Mouse (Mus musculus) C2C12 (cell line): ENCODE measurements around the gene Ajap1. TPM values are rescaled to one million over a fixed set of nuclear protein-coding genes. Genes with fewer than 3 reads are reported as not detected.

ENCODE experiments used
- H3K27me3 ChIP-seq: one replicate; pipeline ENCODE4 v1.6.1; 2011; ENCODE audit not compliant: control insufficient read depth, insufficient read depth, insufficient read length
- H3K36me3 ChIP-seq: one replicate; pipeline ENCODE4 v1.6.1; 2011; ENCODE audit not compliant: control insufficient read depth, insufficient read depth
- H3K4me3 ChIP-seq: one replicate; pipeline ENCODE4 v1.5.1; 2011; ENCODE audit warnings: mild to moderate bottlenecking, control low read depth; ENCODE audit not compliant: poor library complexity, insufficient read depth, severe bottlenecking
- H3K79me2 ChIP-seq: one replicate; pipeline ENCODE4 v1.6.1; 2011; ENCODE audit not compliant: control insufficient read depth, insufficient read depth
- H3K79me3 ChIP-seq: one replicate; pipeline ENCODE4 v1.6.1; 2011; ENCODE audit warnings: low read depth, control low read depth
- H3ac ChIP-seq: one replicate; pipeline ENCODE3; 2011; ENCODE audit warnings: low read depth; ENCODE audit not compliant: control insufficient read depth, insufficient read length
- CEBPB ChIP-seq: IDR thresholded peaks from one replicate; pipeline ENCODE4 v1.6.1; 2011; ENCODE audit warnings: low read depth, mild to moderate bottlenecking, control low read depth, moderate library complexity
- CTCF ChIP-seq: IDR thresholded peaks from one replicate; pipeline ENCODE4 v1.5.1; 2011; ENCODE audit not compliant: control insufficient read depth, insufficient read depth, insufficient read length
- FOSL1 ChIP-seq: IDR thresholded peaks from one replicate; pipeline ENCODE4 v1.8.0; 2011; ENCODE audit warnings: mild to moderate bottlenecking, low read length; ENCODE audit not compliant: poor library complexity, insufficient read depth, severe bottlenecking
- MAX ChIP-seq: IDR thresholded peaks from one replicate; pipeline ENCODE4 v1.6.1; 2011; ENCODE audit warnings: mild to moderate bottlenecking, control low read depth
- MYOD1 ChIP-seq: IDR thresholded peaks from one replicate; pipeline ENCODE4 v1.6.1; 2011; ENCODE audit warnings: low read depth; ENCODE audit not compliant: control insufficient read depth, insufficient read length
- MYOG ChIP-seq: IDR thresholded peaks from one replicate; pipeline ENCODE4 v1.6.1; 2011; ENCODE audit not compliant: control insufficient read depth, insufficient read length; ENCODE audit errors: extremely low read depth
- USF1 ChIP-seq: IDR thresholded peaks from one replicate; pipeline ENCODE4 v1.6.1; 2011; ENCODE audit warnings: low read depth, mild to moderate bottlenecking, control low read depth, moderate library complexity
- polyA plus RNA-seq: library from polyadenylated mRNA; unstranded; fragments of >200 nt; fragmentation: generic; extraction: Trizol; gene quantifications from one replicate; pipeline ENCODE4 v1.2.1, GENCODE M21; 2012; ENCODE audit warnings: missing spikeins

Gene Ajap1
- polyA plus RNA-seq, 1 experiment = 0.02 TPM

GRCm38 (mm10) chr4:153380885-153381284 is 101.7 kb downstream of the Ajap1 start:
- Histone ChIP-seq H3ac (no peak overlapping the region), H3K79me3 (no peaks in the 10 kb centered on the region), H3K27me3 (no peaks in the 10 kb centered on the region), H3K36me3 (no peaks in the 10 kb centered on the region), H3K4me3 (no peak overlapping the region), H3K79me2 (no peaks in the 10 kb centered on the region)
- no peak for TF ChIP-seq MYOD1
- no peak for TF ChIP-seq MYOG
- TF ChIP-seq CTCF = no peak
- no peak for TF ChIP-seq MAX
- no peak for TF ChIP-seq CEBPB
- no peak for TF ChIP-seq USF1
- no peak for TF ChIP-seq FOSL1

GRCm38 (mm10) chr4:153377981-153378380 is 104.6 kb downstream of the Ajap1 start:
- H3K79me2 ChIP-seq = no peaks in the 10 kb centered on the region
- H3K27me3 ChIP-seq = no peaks in the 10 kb centered on the region
- no peaks in the 10 kb centered on the region for H3K36me3 ChIP-seq
- no peaks in the 10 kb centered on the region for H3K79me3 ChIP-seq
- TF ChIP-seq USF1 (no peak), CTCF (no peak), CEBPB (no peak), MYOD1 (no peak), FOSL1 (no peak)
- H3ac ChIP-seq = no peak overlapping the region
- H3K4me3 ChIP-seq = no peak overlapping the region

DNA sequence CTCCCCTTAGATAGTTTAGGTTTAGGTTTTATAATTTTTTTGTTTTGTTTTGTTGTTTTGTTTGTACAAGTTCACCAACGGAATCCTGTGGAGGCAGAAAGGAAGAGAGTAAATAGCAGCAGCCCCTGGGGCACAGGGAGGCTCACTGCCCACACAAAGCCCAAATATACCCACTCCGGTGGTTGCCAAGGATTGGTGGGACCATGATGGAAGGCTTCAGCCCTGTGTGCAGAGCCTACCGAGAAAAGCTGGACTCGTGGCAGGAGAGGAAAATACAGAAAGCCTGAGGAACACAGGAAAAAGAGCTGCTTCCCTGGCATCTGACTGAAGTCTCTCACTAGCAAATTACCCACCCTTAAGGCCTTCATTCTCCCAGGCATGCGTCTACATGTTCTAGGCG is 108.4 kb downstream of the Ajap1 start:
- no peak overlapping the region for H3ac ChIP-seq
- no peaks in the 10 kb centered on the region for H3K79me3 ChIP-seq
- H3K4me3 ChIP-seq = no peak overlapping the region
- no peaks in the 10 kb centered on the region for H3K36me3 ChIP-seq
- TF ChIP-seq CTCF (no peak), MYOD1 (no peak), FOSL1 (no peak)
- H3K27me3 ChIP-seq = no peaks in the 10 kb centered on the region
- H3K79me2 ChIP-seq = no peaks in the 10 kb centered on the region

DNA sequence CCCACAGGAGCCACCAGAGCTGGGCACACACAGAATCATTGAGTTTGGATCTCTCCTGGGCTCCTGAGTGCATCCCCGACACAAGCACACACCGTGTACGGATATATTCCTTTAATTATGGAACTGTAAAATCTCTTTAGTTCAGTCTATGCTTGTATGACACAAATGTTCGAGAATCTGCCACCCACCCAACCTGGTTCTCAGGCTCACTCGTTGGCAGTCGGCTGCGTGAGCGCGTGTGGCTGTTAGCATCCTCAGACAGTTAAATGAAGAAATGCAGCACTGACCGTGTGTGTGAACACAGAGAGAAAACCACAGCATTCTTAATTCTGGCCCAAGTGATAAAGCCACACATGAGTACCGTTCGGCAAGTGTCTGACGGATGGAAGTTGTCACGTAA is 109.5 kb downstream of the Ajap1 start:
- H3K79me3 ChIP-seq = no peaks in the 10 kb centered on the region
- no peaks in the 10 kb centered on the region for H3K27me3 ChIP-seq
- H3K36me3 ChIP-seq = no peaks in the 10 kb centered on the region
- no peak overlapping the region for H3ac ChIP-seq
- H3K79me2 ChIP-seq = no peaks in the 10 kb centered on the region
- no peak overlapping the region for H3K4me3 ChIP-seq
- TF ChIP-seq USF1 (no peak), FOSL1 (no peak), CEBPB (no peak), CTCF (no peak), MYOD1 (no peak), MYOG (no peak), MAX (no peak)

DNA sequence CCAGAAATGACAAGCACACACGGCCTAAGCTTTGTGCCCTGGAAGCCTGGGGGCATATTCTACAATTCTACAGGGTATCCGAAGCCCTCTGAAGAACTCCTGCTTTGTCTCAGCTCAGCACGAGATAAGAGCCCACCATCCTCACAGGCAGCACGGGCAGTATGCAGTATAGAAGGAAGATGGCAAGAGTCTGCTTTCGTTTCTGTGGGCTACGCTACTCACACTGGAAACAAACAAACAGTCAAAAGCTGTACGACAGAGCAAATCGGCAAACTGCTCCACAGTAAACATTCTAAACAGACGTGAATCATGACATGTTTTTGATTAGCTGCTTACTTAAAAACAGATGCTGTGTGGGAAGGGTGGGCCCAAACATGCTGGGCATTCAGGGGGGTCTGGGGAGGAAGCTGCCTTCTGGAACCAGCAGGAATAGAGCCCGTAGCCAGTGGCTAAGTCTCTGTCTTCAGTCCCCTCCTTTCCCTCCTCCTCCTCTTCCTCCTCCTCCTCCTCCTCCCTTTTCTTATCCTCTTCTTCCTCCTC is 113.9 kb downstream of the Ajap1 start:
- Histone ChIP-seq H3ac (no peak overlapping the region), H3K79me3 (no peaks in the 10 kb centered on the region), H3K4me3 (no peak overlapping the region), H3K79me2 (no peaks in the 10 kb centered on the region), H3K27me3 (no peaks in the 10 kb centered on the region), H3K36me3 (no peaks in the 10 kb centered on the region)
- TF ChIP-seq MAX (no peak), USF1 (no peak), CEBPB (no peak)

- H3K27me3 ChIP-seq = no peaks in the 10 kb centered on the region
- H3K79me2 ChIP-seq = no peaks in the 10 kb centered on the region
- no peak overlapping the region for H3ac ChIP-seq
- H3K4me3 ChIP-seq = no peak overlapping the region
- no peaks in the 10 kb centered on the region for H3K79me3 ChIP-seq
- H3K36me3 ChIP-seq = no peaks in the 10 kb centered on the region
- TF ChIP-seq MYOD1 (no peak), CTCF (no peak), MYOG (no peak), MAX (no peak), USF1 (no peak), FOSL1 (no peak), CEBPB (no peak)
Observed at GRCm38 (mm10) chr4:153360868-153361545, 121.6 kb downstream of the Ajap1 start.
